Mouse (Mus musculus) effector memory CD4-positive, alpha-beta T cell, adult 5 months (primary cell): ENCODE data around the gene Add1. TPM values are rescaled to one million over a fixed set of nuclear protein-coding genes. Genes with fewer than 3 reads are reported as not detected.

Source experiments
- polyA plus RNA-seq: library from polyadenylated mRNA; unstranded; fragments of 100-300 nt; shearing (Covaris generic); gene quantifications from one replicate; pipeline ENCODE4 v1.2.1, GENCODE M21; 2017

The Add1 gene
- 161 TPM for polyA plus RNA-seq

GRCm38 (mm10) chr5:34573268-34574221 is at the start of gene Add1:
Gene Add1, plus strand, starts transcription at chr5:34573664.

GRCm38 (mm10) chr5:34525663-34526476 is 47.6 kb upstream of the Add1 start, which contains the start of gene Sh3bp2:
Gene Sh3bp2, plus strand, starts transcription at chr5:34525838.

GRCm38 (mm10) chr5:34636481-34637287 is 63.2 kb downstream of the Add1 start, which contains the start of gene Mfsd10:
Gene Mfsd10, minus strand, starts transcription at chr5:34637212.

GRCm38 (mm10) chr5:34659686-34660590 is 86.5 kb downstream of the Add1 start, which contains the start of the genes Nop14 and Grk4:
Gene Nop14, minus strand, starts transcription at chr5:34660148.
Gene Grk4, plus strand, starts transcription at chr5:34660379.

Other genes with a start within 250 kb of the Add1 start
- gene Rnf4, start 237.4 kb upstream of the Add1 start, polyA plus RNA-seq, result 231 TPM
- gene Fam193a, start 203.7 kb upstream of the Add1 start, polyA plus RNA-seq, result 17.3 TPM
- gene Tnip2, start 59.7 kb upstream of the Add1 start, polyA plus RNA-seq, result 45.7 TPM
- gene Sh3bp2, start 47.8 kb upstream of the Add1 start, polyA plus RNA-seq, result 6.8 TPM
- 48.4 TPM for gene Mfsd10, start 63.5 kb downstream of the Add1 start, polyA plus RNA-seq
- 53.0 TPM for gene Nop14, start 86.5 kb downstream of the Add1 start, polyA plus RNA-seq
- 3.3 TPM for gene Grk4, start 86.7 kb downstream of the Add1 start, polyA plus RNA-seq
- 23.4 TPM for gene Htt, start 188.1 kb downstream of the Add1 start, polyA plus RNA-seq